Mouse (Mus musculus) stomach, postnatal 0 days (tissue): ENCODE results near the gene Fcho2.

Experiments used
- CTCF ChIP-seq: IDR thresholded peaks from 2 replicates; pipeline ENCODE4 v1.5.1; 2016; ENCODE audit warnings: antibody characterized with exemption, low read depth, mild to moderate bottlenecking, moderate library complexity
- EP300 ChIP-seq: optimal IDR thresholded peaks from 2 replicates; pipeline ENCODE3; 2016; ENCODE audit warnings: antibody characterized with exemption

DNA sequence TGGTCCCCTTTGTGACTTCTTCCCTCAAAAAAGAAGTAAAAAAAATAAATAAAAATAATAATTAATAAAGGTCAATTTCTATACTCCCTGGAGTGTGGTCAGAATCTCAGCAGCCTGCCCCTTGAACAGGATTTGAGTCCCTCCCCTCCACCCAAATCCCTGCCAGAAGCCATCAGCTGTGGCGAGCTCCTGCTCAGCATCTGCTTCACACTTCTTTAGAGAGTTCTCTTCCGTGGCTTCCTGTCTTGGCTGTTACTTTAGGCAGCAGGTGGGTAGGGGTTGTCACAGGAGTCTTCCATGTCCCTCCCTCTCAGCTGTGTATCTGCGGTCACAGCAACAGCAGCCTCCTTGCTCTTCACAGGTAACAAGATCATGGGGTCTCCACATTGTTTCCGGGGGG lies 109.7 kb downstream of the Fcho2 start:
- TF ChIP-seq CTCF (no peak), EP300 (no peak)
